Mouse (Mus musculus) heart, embryonic 15.5 days (tissue): Measurements from ENCODE around the gene Proser2. TPM values are rescaled to one million over a fixed set of nuclear protein-coding genes. Genes with fewer than 3 reads are reported as not detected.
"Not testable (repeated sequence)": the region's sequence is repeated elsewhere in the genome, so short reads cannot be mapped to it uniquely, and the experiment has no call there.

Experiments used
- ATAC-seq: fragments of 200-750 bp; cut with Nextera tagmentation; replicated peaks from 2 replicates; pipeline ENCODE4 v1.8.0; 2017; ENCODE audit warnings: low read depth, moderate TSS enrichment; ENCODE audit not compliant: insufficient number of reproducible peaks, insufficient read depth, low FRiP score
- H3K27ac ChIP-seq: fragments of 300-500 bp; sonication (generic); 2 replicates; pipeline ENCODE4 v1.5.1; 2015; ENCODE audit warnings: mild to moderate bottlenecking, inconsistent platforms
- H3K27me3 ChIP-seq: fragments of 300-500 bp; sonication (generic); 2 replicates; pipeline ENCODE4 v1.6.1; 2015; ENCODE audit warnings: inconsistent platforms
- H3K36me3 ChIP-seq: fragments of 300-500 bp; sonication (generic); 2 replicates; pipeline ENCODE4 v1.6.1; 2015; ENCODE audit warnings: mild to moderate bottlenecking, inconsistent platforms
- H3K4me1 ChIP-seq: fragments of 300-500 bp; sonication (generic); replicated peaks from 2 replicates; pipeline ENCODE4 v1.6.1; 2015; ENCODE audit warnings: inconsistent platforms
- H3K4me2 ChIP-seq: fragments of 300-500 bp; sonication (generic); 2 replicates; pipeline ENCODE4 v1.6.1; 2015; ENCODE audit warnings: inconsistent platforms, mild to moderate bottlenecking, moderate library complexity
- H3K4me3 ChIP-seq: fragments of 300-500 bp; sonication (generic); 2 replicates; pipeline ENCODE4 v1.5.1; 2015; ENCODE audit warnings: mild to moderate bottlenecking, inconsistent platforms
- H3K9ac ChIP-seq: fragments of 300-500 bp; sonication (generic); 2 replicates; pipeline ENCODE4 v1.6.1; 2015; ENCODE audit warnings: mild to moderate bottlenecking, inconsistent platforms
- H3K9me3 ChIP-seq: fragments of 300-500 bp; sonication (generic); replicated peaks from 2 replicates; pipeline ENCODE4 v1.6.1; 2016; ENCODE audit warnings: inconsistent platforms
- WGBS: fragments of 180-500 bp; shearing (Covaris S2); methylation state at CpG from one replicate; pipeline ENCODE4 v1.1.7; 2015; ENCODE audit warnings: mixed read lengths; 5-methylcytosine and 5-hydroxymethylcytosine counted together
- polyA plus RNA-seq: library from polyadenylated mRNA; unstranded; fragments of >200 nt; fragmentation: Nextera tagmentation; extraction: Ambion mirVana; gene quantifications from 2 replicates; pipeline ENCODE4 v1.2.1, GENCODE M21; 2015

The Proser2 gene
- polyA plus RNA-seq, 1 experiment from 2014 or later, result 15.2 TPM

DNA sequence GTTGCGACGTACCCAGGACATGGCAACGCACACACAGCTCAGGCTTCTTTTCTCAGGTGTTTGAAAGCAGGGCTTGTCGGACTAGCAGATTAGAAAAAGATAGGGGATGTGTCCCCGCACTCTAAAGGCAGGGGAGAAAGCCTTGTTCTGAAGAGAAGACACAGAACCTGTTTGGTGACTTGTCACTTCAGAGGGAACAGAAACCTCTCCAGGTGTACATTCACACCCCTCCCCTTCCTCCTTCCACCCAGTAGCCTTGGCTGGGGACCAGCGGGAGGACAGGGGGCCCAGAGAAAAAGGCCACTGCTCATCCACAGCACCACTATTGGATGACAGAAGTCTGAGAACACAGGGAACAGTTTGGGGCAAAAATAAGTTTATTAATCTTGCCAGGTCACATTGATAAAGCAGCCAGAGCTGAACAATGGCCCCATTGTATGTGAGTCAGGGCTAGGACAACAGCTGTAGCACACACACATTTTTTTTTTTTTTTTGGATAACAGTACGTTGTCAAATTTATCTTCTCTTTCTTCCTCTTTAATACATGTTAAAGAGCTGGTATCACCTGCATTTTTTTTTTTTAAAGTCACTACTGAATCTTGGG is 32.8 kb downstream of the Proser2 start:
- H3K27ac ChIP-seq, result peak overlapping the region; percentile 38; the same call in 1 of the 2 replicates
- no peaks in the 10 kb centered on the region for H3K9me3 ChIP-seq
- H3K4me3 ChIP-seq, result no peak overlapping the region
- H3K27me3 ChIP-seq, result peaks cover 11% of the 10 kb centered on the region
- H3K4me2 ChIP-seq, result no peak overlapping the region
- peaks cover 34% of the 10 kb centered on the region for H3K4me1 ChIP-seq
- H3K36me3 ChIP-seq, result 0 out of 2 replicates have a peak, but pooled peaks cover 3% of the 10 kb centered on the region
- no peak overlapping the region for H3K9ac ChIP-seq
- 54% methylated on average over 7 of the region's 7 CpGs for WGBS
- no peak for ATAC-seq

DNA sequence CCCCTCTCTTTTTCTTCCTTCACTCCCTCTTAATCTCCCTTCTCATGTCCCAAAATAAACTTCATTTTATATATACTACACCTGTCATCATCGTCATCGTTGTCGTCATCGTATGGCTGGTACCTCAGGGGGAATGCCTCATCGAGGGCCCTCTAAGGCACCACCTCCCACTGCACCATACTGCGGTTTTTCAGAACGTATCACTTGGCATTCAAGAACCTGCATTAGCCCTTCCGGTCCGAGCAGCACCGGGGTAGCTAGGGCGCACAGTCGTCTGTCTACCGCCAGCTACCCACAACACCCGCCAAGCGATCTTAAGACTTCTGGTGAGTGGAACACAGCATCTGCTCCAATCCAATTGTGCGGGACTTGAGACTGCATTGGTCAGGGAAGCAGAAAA is 40.1 kb downstream of the Proser2 start:
- H3K4me2 ChIP-seq, H3K9me3 ChIP-seq, H3K4me3 ChIP-seq, H3K9ac ChIP-seq, H3K36me3 ChIP-seq, H3K27ac ChIP-seq, H3K27me3 ChIP-seq, ATAC-seq: not testable (repeated sequence)
- peaks cover 11% of the 10 kb centered on the region for H3K4me1 ChIP-seq
- WGBS, result 74% methylated on average over 16 of the region's 16 CpGs

DNA sequence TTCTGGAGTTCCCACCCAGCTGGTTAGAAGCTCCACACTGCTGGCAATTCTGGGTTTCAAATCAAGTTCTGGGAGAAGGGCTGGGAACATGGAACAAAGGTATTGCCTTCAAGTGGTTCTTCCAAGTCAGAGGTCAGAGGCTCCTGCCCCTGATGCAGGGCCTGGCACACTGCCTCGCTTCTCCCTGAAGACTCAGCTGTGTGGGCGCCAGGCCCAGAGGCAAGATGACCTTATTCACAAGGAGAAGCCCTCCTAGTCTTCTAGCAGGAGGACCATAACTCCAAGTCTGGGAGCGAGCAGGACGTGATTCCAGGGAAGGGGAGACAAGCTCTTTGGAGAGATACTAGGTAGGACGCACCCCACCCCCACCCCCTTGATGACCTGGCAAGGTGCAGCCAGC is 42.9 kb downstream of the Proser2 start:
- no peak for ATAC-seq
- no peak overlapping the region for H3K4me3 ChIP-seq
- no peaks in the 10 kb centered on the region for H3K36me3 ChIP-seq
- WGBS, result 82% methylated on average over 5 of the region's 5 CpGs
- no peaks in the 10 kb centered on the region for H3K9me3 ChIP-seq
- peaks cover 11% of the 10 kb centered on the region for H3K4me1 ChIP-seq
- no peaks in the 10 kb centered on the region for H3K27me3 ChIP-seq
- H3K4me2 ChIP-seq, result no peak overlapping the region
- H3K27ac ChIP-seq, result no peak overlapping the region
- no peak overlapping the region for H3K9ac ChIP-seq

DNA sequence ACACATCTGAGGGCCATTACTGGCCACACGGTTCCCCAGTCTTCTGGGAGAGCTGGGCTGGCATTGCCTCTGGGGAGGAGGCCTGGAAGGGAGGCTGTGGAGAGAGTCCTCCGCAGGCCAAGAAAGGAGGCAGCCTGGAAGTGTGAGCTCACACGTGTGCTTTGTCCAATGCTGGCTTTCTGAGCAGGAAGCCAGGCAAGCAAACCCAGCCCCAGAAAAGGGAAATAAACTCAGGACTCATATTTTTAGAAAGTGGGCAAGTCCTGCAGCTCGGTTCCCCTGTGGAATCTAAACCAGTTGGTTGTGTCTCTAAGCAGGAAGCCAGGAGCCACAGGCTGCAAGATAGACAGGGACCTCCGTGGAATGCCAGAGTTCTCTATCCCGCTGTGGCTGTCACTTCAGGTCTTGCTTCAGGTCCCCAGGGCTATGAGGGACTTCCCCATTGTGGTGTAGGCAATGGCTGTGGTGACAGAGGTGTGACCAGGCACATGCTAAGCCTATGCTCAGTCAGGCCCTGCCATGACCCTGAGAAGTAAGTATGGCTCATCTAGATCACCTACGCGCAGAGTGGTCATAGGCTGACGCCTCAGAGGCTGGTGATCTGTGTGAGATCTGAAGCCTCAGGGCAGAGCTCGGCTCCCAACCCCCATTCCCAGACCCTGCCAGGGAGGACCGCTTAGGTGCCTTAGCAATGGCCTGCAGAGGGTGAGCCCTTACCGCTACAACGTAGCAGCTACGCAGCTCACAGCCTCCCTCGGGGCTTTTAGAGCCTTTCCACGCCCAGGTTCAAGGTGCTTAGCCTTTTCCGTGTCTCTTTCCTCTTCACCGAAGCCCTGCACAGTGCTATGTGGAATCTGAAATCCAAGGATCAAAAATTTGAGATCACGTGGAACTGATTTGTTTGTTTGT is 44.1 kb downstream of the Proser2 start:
- Histone ChIP-seq H3K27ac (no peak overlapping the region), H3K4me3 (no peak overlapping the region), H3K4me1 (peaks cover 11% of the 10 kb centered on the region), H3K27me3 (no peaks in the 10 kb centered on the region), H3K36me3 (no peaks in the 10 kb centered on the region), H3K4me2 (no peak overlapping the region), H3K9ac (no peak overlapping the region), H3K9me3 (no peaks in the 10 kb centered on the region)
- ATAC-seq, result peak; percentile 19; the same call in 1 of the 2 replicates
- WGBS, result 67% methylated on average over 19 of the region's 19 CpGs

DNA sequence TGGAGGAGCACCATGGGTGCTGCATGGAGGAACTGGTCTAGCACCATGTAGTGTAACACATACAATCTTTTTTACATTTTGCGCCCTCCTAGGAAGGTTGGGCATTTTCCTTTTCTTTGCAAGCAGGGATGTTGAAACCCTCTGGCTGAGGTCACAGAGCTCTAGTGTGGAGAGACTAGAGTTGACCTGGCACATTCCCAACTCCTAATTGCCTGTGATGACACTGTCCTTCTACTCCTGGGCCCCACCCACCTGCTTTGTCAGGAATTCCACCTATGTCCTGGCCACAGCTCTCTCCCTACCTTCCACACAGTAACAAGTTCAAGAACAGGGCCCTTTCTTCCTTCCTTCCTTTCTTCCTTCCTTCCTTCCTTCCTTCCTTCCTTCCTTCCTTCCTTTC is 46.3 kb downstream of the Proser2 start:
- 87% methylated on average over 1 of the region's 1 CpGs for WGBS

DNA sequence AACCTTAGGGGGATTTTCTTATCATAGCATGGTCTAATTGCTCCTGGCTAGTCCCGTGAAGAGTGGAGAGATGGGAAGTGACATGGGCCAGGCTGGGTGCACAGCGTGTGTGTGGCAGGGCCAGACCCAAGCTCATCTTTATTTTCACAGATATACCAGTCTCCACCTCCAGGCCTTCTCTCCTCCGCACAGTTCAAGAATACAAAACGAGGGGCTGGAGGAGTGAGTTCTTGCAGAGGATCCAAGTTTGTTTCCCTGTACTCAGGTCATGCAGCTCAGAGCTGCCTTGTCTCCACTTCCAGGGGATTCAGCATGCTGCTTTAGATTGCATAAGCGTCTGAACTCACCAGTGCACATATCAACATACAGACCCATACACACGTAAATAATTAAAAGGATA is 47.4 kb downstream of the Proser2 start:
- H3K36me3 ChIP-seq, result no peaks in the 10 kb centered on the region
- no peaks in the 10 kb centered on the region for H3K27me3 ChIP-seq
- no peaks in the 10 kb centered on the region for H3K9me3 ChIP-seq
- no peak overlapping the region for H3K4me2 ChIP-seq
- H3K4me3 ChIP-seq, result no peak overlapping the region
- H3K9ac ChIP-seq, result no peak overlapping the region
- no peak for ATAC-seq
- peaks cover 14% of the 10 kb centered on the region for H3K4me1 ChIP-seq
- no peak overlapping the region for H3K27ac ChIP-seq
- WGBS, result 64% methylated on average over 6 of the region's 6 CpGs

More for the DNA sequence above, 46.3 kb downstream of the Proser2 start:
- H3K27me3 ChIP-seq, result no peaks in the 10 kb centered on the region
- H3K9ac ChIP-seq, result no peak overlapping the region
- H3K36me3 ChIP-seq, result no peaks in the 10 kb centered on the region
- ATAC-seq, result no peak
- H3K4me3 ChIP-seq, result no peak overlapping the region
- H3K9me3 ChIP-seq, result no peaks in the 10 kb centered on the region
- no peak overlapping the region for H3K4me2 ChIP-seq
- H3K4me1 ChIP-seq, result peaks cover 11% of the 10 kb centered on the region
- H3K27ac ChIP-seq, result no peak overlapping the region

DNA sequence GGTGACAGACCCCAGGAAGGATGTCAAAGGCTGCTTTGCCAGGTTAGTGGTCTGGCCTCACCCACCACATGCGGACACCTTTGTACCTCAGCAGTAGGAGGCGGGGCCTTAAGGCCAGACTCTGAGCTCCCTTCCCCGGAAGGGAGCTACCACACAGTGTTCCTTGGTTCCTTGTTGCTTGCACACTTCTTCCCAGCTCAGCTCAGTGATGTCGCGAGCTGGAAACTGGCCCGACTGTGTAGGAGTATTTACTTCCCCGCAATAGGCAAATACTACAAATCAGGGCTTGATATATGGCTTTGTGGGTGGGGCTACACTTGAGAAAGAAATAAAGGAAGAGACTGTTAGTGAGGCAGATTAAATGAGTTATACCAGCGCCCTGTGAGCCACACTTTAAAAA is 48.9 kb downstream of the Proser2 start:
- Histone ChIP-seq H3K36me3 (no peaks in the 10 kb centered on the region), H3K4me2 (no peak overlapping the region), H3K27ac (no peak overlapping the region), H3K27me3 (no peaks in the 10 kb centered on the region), H3K4me3 (no peak overlapping the region), H3K9ac (no peak overlapping the region), H3K4me1 (peaks cover 11% of the 10 kb centered on the region), H3K9me3 (no peaks in the 10 kb centered on the region)
- no peak for ATAC-seq
- 54% methylated on average over 8 of the region's 8 CpGs for WGBS

DNA sequence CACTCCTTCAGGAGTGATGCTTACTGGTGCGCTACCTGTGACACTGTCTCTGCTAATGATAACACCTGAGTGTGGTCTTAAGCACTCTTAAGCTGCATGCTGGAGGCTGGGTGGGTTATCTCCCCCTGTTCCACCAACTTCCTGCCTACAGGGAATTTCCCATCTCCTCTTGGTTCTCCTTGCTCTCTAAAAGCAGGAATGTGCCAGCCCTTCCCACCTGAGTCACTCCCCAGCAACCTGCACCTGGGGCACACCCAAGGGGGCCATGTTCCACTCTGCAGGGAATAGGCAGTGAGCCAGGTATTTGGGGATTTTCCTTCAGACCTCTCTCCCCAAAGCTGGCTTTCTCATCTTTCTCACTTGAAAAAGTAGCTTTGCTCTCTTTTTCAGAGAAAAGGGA is 50.0 kb downstream of the Proser2 start:
- Histone ChIP-seq H3K4me2 (no peak overlapping the region), H3K4me1 (peaks cover 10% of the 10 kb centered on the region), H3K4me3 (no peak overlapping the region), H3K9ac (no peak overlapping the region), H3K27me3 (no peaks in the 10 kb centered on the region), H3K9me3 (no peaks in the 10 kb centered on the region), H3K27ac (no peak overlapping the region), H3K36me3 (no peaks in the 10 kb centered on the region)
- ATAC-seq, result no peak
- 88% methylated on average over 1 of the region's 1 CpGs for WGBS

DNA sequence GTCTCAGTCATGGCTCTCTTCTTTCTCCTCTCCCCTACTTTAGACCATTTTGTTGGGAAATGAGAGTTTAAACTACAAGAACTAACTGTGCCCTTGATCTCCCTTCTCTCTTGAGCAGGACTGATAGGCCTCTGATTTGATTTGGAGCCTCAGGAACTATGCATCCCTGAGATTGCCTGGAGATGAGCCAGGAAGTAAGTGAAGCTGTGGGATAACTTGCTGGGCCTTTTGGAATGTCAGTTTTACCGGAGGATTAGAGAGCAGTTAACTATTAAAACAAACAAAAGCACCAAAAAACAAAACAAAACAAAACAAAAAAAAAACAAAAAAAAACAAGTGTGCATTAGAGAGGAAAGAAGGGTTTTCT is 54.5 kb downstream of the Proser2 start:
- Histone ChIP-seq H3K36me3 (no peaks in the 10 kb centered on the region), H3K9me3 (no peaks in the 10 kb centered on the region), H3K9ac (no peak overlapping the region), H3K4me1 (peaks cover 34% of the 10 kb centered on the region), H3K27me3 (no peaks in the 10 kb centered on the region), H3K4me3 (no peak overlapping the region), H3K27ac (peak overlapping the region; percentile 82), H3K4me2 (no peak overlapping the region)
- peak; percentile 8; the same call in 1 of the 2 replicates for ATAC-seq
- WGBS, result 9% methylated on average over 1 of the region's 1 CpGs

DNA sequence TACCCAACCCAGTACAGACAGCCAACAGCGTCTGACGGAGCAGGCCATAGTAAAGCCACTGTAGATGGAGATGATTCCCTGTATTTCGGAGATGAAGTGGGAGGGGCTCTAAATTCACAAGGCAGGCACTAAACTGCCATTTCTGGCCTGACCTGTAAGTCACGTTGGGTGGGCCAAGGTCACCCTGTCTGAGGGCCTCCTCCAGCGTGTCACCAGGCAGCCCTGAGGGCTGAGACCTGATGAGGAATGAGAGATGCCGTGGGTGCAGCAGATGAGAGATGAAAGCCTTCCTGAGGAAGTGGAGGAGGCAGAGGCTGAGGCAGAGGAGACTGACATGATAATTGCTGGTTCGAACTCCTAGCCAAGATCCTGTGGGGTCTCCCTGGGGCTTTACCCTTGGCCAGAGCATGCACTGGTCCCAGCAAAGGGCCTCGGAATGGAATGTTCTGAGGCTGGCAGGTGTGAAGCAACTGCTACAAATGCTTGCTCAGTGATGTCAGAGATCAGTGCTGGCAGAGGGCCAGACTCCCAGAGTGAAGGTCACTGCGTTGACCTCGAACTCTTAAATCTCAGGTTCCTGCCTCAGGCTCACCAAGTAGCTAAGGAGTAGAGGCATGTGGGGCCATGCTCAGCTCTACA is 55.0 kb downstream of the Proser2 start:
- Histone ChIP-seq H3K36me3 (no peaks in the 10 kb centered on the region), H3K4me1 (peaks cover 34% of the 10 kb centered on the region), H3K27me3 (no peaks in the 10 kb centered on the region), H3K9ac (no peak overlapping the region), H3K4me2 (no peak overlapping the region), H3K27ac (peak overlapping the region; percentile 82), H3K4me3 (no peak overlapping the region), H3K9me3 (no peaks in the 10 kb centered on the region)
- 37% methylated on average over 10 of the region's 10 CpGs for WGBS
- ATAC-seq, result peak; percentile 63

DNA sequence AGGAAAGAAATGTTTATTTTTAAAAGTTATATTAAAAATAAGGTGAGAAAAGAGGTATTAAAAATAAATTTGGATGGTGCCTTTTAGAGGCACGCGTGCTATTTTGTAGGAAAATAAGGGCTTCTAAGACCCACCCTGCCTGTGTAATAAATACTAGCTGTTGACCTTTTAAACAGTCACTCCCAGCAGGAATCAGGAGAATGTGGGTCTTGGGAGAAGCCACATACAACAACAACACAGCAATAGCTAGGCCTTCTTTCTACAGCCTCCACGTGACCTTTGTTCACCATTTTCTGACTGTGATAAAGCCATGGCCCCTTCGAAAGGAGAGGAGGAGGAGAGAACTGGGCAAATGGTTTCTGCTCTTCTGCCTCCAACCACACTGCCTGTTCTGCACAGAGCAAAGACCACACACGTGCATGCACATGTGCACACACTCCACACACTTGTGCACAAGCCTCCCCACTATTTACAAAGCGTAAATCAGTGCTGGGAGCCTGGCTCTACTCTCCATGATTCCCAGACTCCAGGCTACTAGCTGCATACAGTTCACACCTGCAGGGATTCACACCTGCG is 57.2 kb downstream of the Proser2 start:
- Histone ChIP-seq H3K9me3 (no peaks in the 10 kb centered on the region), H3K27me3 (no peaks in the 10 kb centered on the region), H3K9ac (no peak overlapping the region), H3K4me3 (no peak overlapping the region), H3K27ac (no peak overlapping the region), H3K4me2 (no peak overlapping the region), H3K4me1 (peaks cover 33% of the 10 kb centered on the region), H3K36me3 (no peaks in the 10 kb centered on the region)
- 77% methylated on average over 7 of the region's 7 CpGs for WGBS
- ATAC-seq, result no peak
